Mouse (Mus musculus): ENCODE results near the gene Omt2a. TPM values are rescaled to one million over a fixed set of nuclear protein-coding genes. Genes with fewer than 3 reads are reported as not detected.

Gene Omt2a
- not detected in 2 replicates for polyA plus RNA-seq (2014; fragmentation: Nextera tagmentation; extraction: Ambion mirVana)

- no peak within 1 kb of the TSS for H3K4me2 ChIP-seq (ENCODE audit: low read length)
- no peaks in the 10 kb centered on the region for H3K27me3 ChIP-seq (replicated peaks; ENCODE audit: control insufficient read depth, insufficient read depth, low read length)
- H3K9me3 ChIP-seq (ENCODE audit: control insufficient read depth, low read length) = no peaks in the 10 kb centered on the region
- WGBS = 83% methylated on average over 2 of the region's 2 CpGs
- no peak within 1 kb of the TSS for H3K9ac ChIP-seq (ENCODE audit: low read length)
- no peak within 1 kb of the TSS for H3K4me3 ChIP-seq (ENCODE audit: low read depth, low read length)
- H3K36me3 ChIP-seq (ENCODE audit: control insufficient read depth, insufficient read depth, low read length) = no peaks in the 10 kb centered on the region
- H3K27ac ChIP-seq (ENCODE audit: low read depth) = no peak within 1 kb of the TSS
- ATAC-seq (replicated peaks; ENCODE audit: low FRiP score, low TSS enrichment, low read depth) (no peak), DNase-seq (ENCODE audit: low spot score) (no peak)
- no peaks in the 10 kb centered on the region for H3K4me1 ChIP-seq (replicated peaks; ENCODE audit: control insufficient read depth, insufficient read depth, low read length)
Measured at GRCm38 (mm10) chr9:78314696-78315095, at the start of gene Omt2a. Gene Omt2a, minus strand, starts transcription at chr9:78314796.

- Histone ChIP-seq H3K27ac (ENCODE audit: low read depth) (no peak overlapping the region), H3K27me3 (replicated peaks; ENCODE audit: control insufficient read depth, insufficient read depth, low read length) (no peaks in the 10 kb centered on the region), H3K4me3 (ENCODE audit: low read depth, low read length) (no peak overlapping the region), H3K36me3 (ENCODE audit: control insufficient read depth, insufficient read depth, low read length) (no peaks in the 10 kb centered on the region), H3K9me3 (ENCODE audit: control insufficient read depth, low read length) (no peaks in the 10 kb centered on the region), H3K4me1 (replicated peaks; ENCODE audit: control insufficient read depth, insufficient read depth, low read length) (no peaks in the 10 kb centered on the region), H3K9ac (ENCODE audit: low read length) (no peak overlapping the region), H3K4me2 (ENCODE audit: low read length) (no peak overlapping the region)
- WGBS = 59% methylated on average over 6 of the region's 6 CpGs
- ATAC-seq (replicated peaks; ENCODE audit: low FRiP score, low TSS enrichment, low read depth) (no peak), DNase-seq (ENCODE audit: low spot score) (no peak)
Measured at GRCm38 (mm10) chr9:78363374-78363773, 48.8 kb upstream of the Omt2a start.

GRCm38 (mm10) chr9:78360484-78360872 is 45.9 kb upstream of the Omt2a start:
- 42% methylated on average over 2 of the region's 2 CpGs for WGBS
- Histone ChIP-seq H3K36me3 (ENCODE audit: control insufficient read depth, insufficient read depth, low read length) (no peaks in the 10 kb centered on the region), H3K9ac (ENCODE audit: low read length) (no peak overlapping the region), H3K4me3 (ENCODE audit: low read depth, low read length) (no peak overlapping the region), H3K4me1 (replicated peaks; ENCODE audit: control insufficient read depth, insufficient read depth, low read length) (no peaks in the 10 kb centered on the region), H3K27me3 (replicated peaks; ENCODE audit: control insufficient read depth, insufficient read depth, low read length) (no peaks in the 10 kb centered on the region), H3K4me2 (ENCODE audit: low read length) (no peak overlapping the region), H3K27ac (ENCODE audit: low read depth) (no peak overlapping the region), H3K9me3 (ENCODE audit: control insufficient read depth, low read length) (no peaks in the 10 kb centered on the region)
- ATAC-seq (replicated peaks; ENCODE audit: low FRiP score, low TSS enrichment, low read depth) (no peak), DNase-seq (ENCODE audit: low spot score) (no peak)

- no peaks in the 10 kb centered on the region for H3K27me3 ChIP-seq (replicated peaks; ENCODE audit: control insufficient read depth, insufficient read depth, low read length)
- no peaks in the 10 kb centered on the region for H3K9me3 ChIP-seq (ENCODE audit: control insufficient read depth, low read length)
- H3K36me3 ChIP-seq (ENCODE audit: control insufficient read depth, insufficient read depth, low read length) = no peaks in the 10 kb centered on the region
- H3K9ac ChIP-seq (ENCODE audit: low read length) = no peak overlapping the region
- H3K4me2 ChIP-seq (ENCODE audit: low read length) = no peak overlapping the region
- WGBS = 79% methylated on average over 6 of the region's 6 CpGs
- no peak overlapping the region for H3K27ac ChIP-seq (ENCODE audit: low read depth)
- no peak overlapping the region for H3K4me3 ChIP-seq (ENCODE audit: low read depth, low read length)
- ATAC-seq (replicated peaks; ENCODE audit: low FRiP score, low TSS enrichment, low read depth) (no peak), DNase-seq (ENCODE audit: low spot score) (no peak)
- no peaks in the 10 kb centered on the region for H3K4me1 ChIP-seq (replicated peaks; ENCODE audit: control insufficient read depth, insufficient read depth, low read length)
Measured at GRCm38 (mm10) chr9:78359750-78360483, 45.3 kb upstream of the Omt2a start.

- 9% methylated on average over 9 of the region's 9 CpGs for WGBS
- no peak overlapping the region for H3K9ac ChIP-seq (ENCODE audit: low read length)
Measured at GRCm38 (mm10) chr9:78358053-78358452, 43.5 kb upstream of the Omt2a start.

GRCm38 (mm10) chr9:78355611-78356010 is 41.0 kb upstream of the Omt2a start, which contains the start of gene Gsta2:
Gene Gsta2, minus strand, starts transcription at chr9:78355788.
- Histone ChIP-seq H3K9ac (ENCODE audit: low read length) (no peak within 1 kb of the TSS), H3K27ac (ENCODE audit: low read depth) (no peak within 1 kb of the TSS), H3K27me3 (replicated peaks; ENCODE audit: control insufficient read depth, insufficient read depth, low read length) (no peaks in the 10 kb centered on the region), H3K9me3 (ENCODE audit: control insufficient read depth, low read length) (no peaks in the 10 kb centered on the region), H3K4me3 (ENCODE audit: low read depth, low read length) (no peak within 1 kb of the TSS), H3K4me1 (replicated peaks; ENCODE audit: control insufficient read depth, insufficient read depth, low read length) (no peaks in the 10 kb centered on the region), H3K4me2 (ENCODE audit: low read length) (no peak within 1 kb of the TSS), H3K36me3 (ENCODE audit: control insufficient read depth, insufficient read depth, low read length) (no peaks in the 10 kb centered on the region)
- DNase-seq (ENCODE audit: low spot score) (no peak), ATAC-seq (replicated peaks; ENCODE audit: low FRiP score, low TSS enrichment, low read depth) (no peak)
- 87% methylated on average over 8 of the region's 8 CpGs for WGBS

More at GRCm38 (mm10) chr9:78358053-78358452, 43.5 kb upstream of the Omt2a start:
- Histone ChIP-seq H3K27ac (ENCODE audit: low read depth) (no peak overlapping the region), H3K4me3 (ENCODE audit: low read depth, low read length) (no peak overlapping the region), H3K36me3 (ENCODE audit: control insufficient read depth, insufficient read depth, low read length) (no peaks in the 10 kb centered on the region), H3K4me1 (replicated peaks; ENCODE audit: control insufficient read depth, insufficient read depth, low read length) (no peaks in the 10 kb centered on the region), H3K27me3 (replicated peaks; ENCODE audit: control insufficient read depth, insufficient read depth, low read length) (no peaks in the 10 kb centered on the region), H3K9me3 (ENCODE audit: control insufficient read depth, low read length) (no peaks in the 10 kb centered on the region), H3K4me2 (ENCODE audit: low read length) (no peak overlapping the region)
- peak; percentile 74 for DNase-seq (ENCODE audit: low spot score)
- ATAC-seq (replicated peaks; ENCODE audit: low FRiP score, low TSS enrichment, low read depth) = peak; percentile 66; the same call in 1 of the 2 replicates

GRCm38 (mm10) chr9:78354665-78355578 is 40.3 kb upstream of the Omt2a start:
- no peak overlapping the region for H3K9ac ChIP-seq (ENCODE audit: low read length)
- no peaks in the 10 kb centered on the region for H3K27me3 ChIP-seq (replicated peaks; ENCODE audit: control insufficient read depth, insufficient read depth, low read length)
- H3K4me3 ChIP-seq (ENCODE audit: low read depth, low read length) = no peak overlapping the region
- H3K4me2 ChIP-seq (ENCODE audit: low read length) = no peak overlapping the region
- no peaks in the 10 kb centered on the region for H3K9me3 ChIP-seq (ENCODE audit: control insufficient read depth, low read length)
- no peak overlapping the region for H3K27ac ChIP-seq (ENCODE audit: low read depth)
- no peak for ATAC-seq (replicated peaks; ENCODE audit: low FRiP score, low TSS enrichment, low read depth)
- WGBS = 80% methylated on average over 11 of the region's 11 CpGs
- no peak for DNase-seq (ENCODE audit: low spot score)
- H3K4me1 ChIP-seq (replicated peaks; ENCODE audit: control insufficient read depth, insufficient read depth, low read length) = no peaks in the 10 kb centered on the region
- H3K36me3 ChIP-seq (ENCODE audit: control insufficient read depth, insufficient read depth, low read length) = no peaks in the 10 kb centered on the region

GRCm38 (mm10) chr9:78351504-78352220 is 37.1 kb upstream of the Omt2a start:
- Histone ChIP-seq H3K9ac (ENCODE audit: low read length) (no peak overlapping the region), H3K4me2 (ENCODE audit: low read length) (no peak overlapping the region), H3K9me3 (ENCODE audit: control insufficient read depth, low read length) (no peaks in the 10 kb centered on the region), H3K36me3 (ENCODE audit: control insufficient read depth, insufficient read depth, low read length) (no peaks in the 10 kb centered on the region), H3K27ac (ENCODE audit: low read depth) (no peak overlapping the region), H3K27me3 (replicated peaks; ENCODE audit: control insufficient read depth, insufficient read depth, low read length) (no peaks in the 10 kb centered on the region), H3K4me1 (replicated peaks; ENCODE audit: control insufficient read depth, insufficient read depth, low read length) (no peaks in the 10 kb centered on the region), H3K4me3 (ENCODE audit: low read depth, low read length) (no peak overlapping the region)
- ATAC-seq (replicated peaks; ENCODE audit: low FRiP score, low TSS enrichment, low read depth) (no peak), DNase-seq (ENCODE audit: low spot score) (no peak)
- 83% methylated on average over 6 of the region's 6 CpGs for WGBS

Measured in intestine, embryonic 14.5 days (tissue).